Mouse (Mus musculus) intestine, postnatal 0 days (tissue): ENCODE measurements around the gene Tnfrsf23. TPM values are rescaled to one million over a fixed set of nuclear protein-coding genes. Genes with fewer than 3 reads are reported as not detected.

Experiments used
- ATAC-seq: fragments of 200-750 bp; cut with Nextera tagmentation; 2 replicates; pipeline ENCODE4 v1.8.0; 2017; ENCODE audit warnings: mild to moderate bottlenecking, moderate TSS enrichment, moderate library complexity
- H3K27ac ChIP-seq: fragments of 300-500 bp; sonication (generic); 2 replicates; pipeline ENCODE4 v1.5.1; 2014; ENCODE audit warnings: mild to moderate bottlenecking, low read depth, low read length, moderate library complexity
- H3K27me3 ChIP-seq: fragments of 300-500 bp; sonication (generic); replicated peaks from 2 replicates; pipeline ENCODE4 v1.6.1; 2014; ENCODE audit warnings: low read length, mixed read lengths; ENCODE audit not compliant: control insufficient read depth, insufficient read depth
- H3K36me3 ChIP-seq: fragments of 300-500 bp; sonication (generic); 2 replicates; pipeline ENCODE4 v1.6.1; 2014; ENCODE audit warnings: mild to moderate bottlenecking, moderate library complexity; ENCODE audit not compliant: control insufficient read depth, insufficient read depth
- H3K4me1 ChIP-seq: fragments of 300-500 bp; sonication (generic); replicated peaks from 2 replicates; pipeline ENCODE4 v1.6.1; 2014; ENCODE audit warnings: antibody characterized with exemption, low read length, mixed read lengths; ENCODE audit not compliant: control insufficient read depth, insufficient read depth
- H3K4me2 ChIP-seq: fragments of 300-500 bp; sonication (generic); replicated peaks from 2 replicates; pipeline ENCODE4 v1.6.1; 2014; ENCODE audit warnings: low read depth, mild to moderate bottlenecking, moderate library complexity
- H3K4me3 ChIP-seq: fragments of 300-500 bp; sonication (generic); 2 replicates; pipeline ENCODE4 v1.5.1; 2014; ENCODE audit warnings: low read depth, low read length
- H3K9ac ChIP-seq: fragments of 300-500 bp; sonication (generic); 2 replicates; pipeline ENCODE4 v1.6.1; 2014; ENCODE audit warnings: mild to moderate bottlenecking, low read depth, low read length
- H3K9me3 ChIP-seq: fragments of 300-500 bp; sonication (generic); 2 replicates; pipeline ENCODE4 v1.6.1; 2016; ENCODE audit warnings: mixed run types; ENCODE audit not compliant: control insufficient read depth
- CTCF ChIP-seq: sonication (generic); IDR thresholded peaks from 2 replicates; pipeline ENCODE4 v1.5.1; 2016; ENCODE audit warnings: low read depth, mild to moderate bottlenecking, control low read depth, antibody characterized with exemption, moderate library complexity
- WGBS: fragments of 180-500 bp; shearing (Covaris S2); extraction: QIAGEN DNeasy Blood & Tissue Kit; methylation state at CpG from one replicate; pipeline ENCODE4 v1.1.7; 2014; 5-methylcytosine and 5-hydroxymethylcytosine counted together
- polyA plus RNA-seq: library from polyadenylated mRNA; unstranded; fragments of >200 nt; fragmentation: Nextera tagmentation; extraction: Ambion mirVana; gene quantifications from 2 replicates; pipeline ENCODE4 v1.2.1, GENCODE M21; 2015

Tnfrsf23 gene
- polyA plus RNA-seq, 1 experiment from 2014 or later, result 6.3 TPM

GRCm38 (mm10) chr7:143717811-143718210 is 32.1 kb upstream of the Tnfrsf23 start:
- WGBS, result 80% methylated on average over 1 of the region's 1 CpGs
- H3K27me3 ChIP-seq, result no peaks in the 10 kb centered on the region
- 0 out of 2 replicates have a peak, but pooled peaks cover 2% of the 10 kb centered on the region for H3K4me1 ChIP-seq
- no peak overlapping the region for H3K4me3 ChIP-seq
- H3K9me3 ChIP-seq, result no peaks in the 10 kb centered on the region
- H3K36me3 ChIP-seq, result no peaks in the 10 kb centered on the region; the same call in 1 of the 2 replicates
- ATAC-seq, result no peak
- no peak for TF ChIP-seq CTCF
- no peak overlapping the region for H3K27ac ChIP-seq
- no peak overlapping the region for H3K9ac ChIP-seq
- H3K4me2 ChIP-seq, result no peak overlapping the region

GRCm38 (mm10) chr7:143713421-143713820 is 27.7 kb upstream of the Tnfrsf23 start:
- 82% methylated on average over 4 of the region's 4 CpGs for WGBS
- Histone ChIP-seq H3K27ac (no peak overlapping the region), H3K4me1 (0 out of 2 replicates have a peak, but pooled peaks cover 2% of the 10 kb centered on the region), H3K4me3 (no peak overlapping the region), H3K4me2 (no peak overlapping the region), H3K9me3 (no peaks in the 10 kb centered on the region), H3K36me3 (peaks cover 19% of the 10 kb centered on the region), H3K27me3 (no peaks in the 10 kb centered on the region), H3K9ac (no peak overlapping the region)
- ATAC-seq, result no peak
- no peak for TF ChIP-seq CTCF

- Histone ChIP-seq H3K9ac (no peak overlapping the region), H3K27me3 (no peaks in the 10 kb centered on the region), H3K4me2 (no peak overlapping the region), H3K9me3 (no peaks in the 10 kb centered on the region), H3K27ac (no peak overlapping the region), H3K4me1 (no peaks in the 10 kb centered on the region), H3K36me3 (peaks cover 24% of the 10 kb centered on the region), H3K4me3 (no peak overlapping the region)
- WGBS, result 73% methylated on average over 8 of the region's 8 CpGs
- no peak for TF ChIP-seq CTCF
- ATAC-seq, result no peak
Measured at GRCm38 (mm10) chr7:143712771-143713348, 27.2 kb upstream of the Tnfrsf23 start.

GRCm38 (mm10) chr7:143712023-143712422 is 26.4 kb upstream of the Tnfrsf23 start:
- Histone ChIP-seq H3K27ac (no peak overlapping the region), H3K4me2 (no peak overlapping the region), H3K36me3 (peaks cover 31% of the 10 kb centered on the region), H3K27me3 (no peaks in the 10 kb centered on the region), H3K4me1 (no peaks in the 10 kb centered on the region), H3K4me3 (no peak overlapping the region), H3K9ac (no peak overlapping the region), H3K9me3 (no peaks in the 10 kb centered on the region)
- WGBS, result 51% methylated on average over 4 of the region's 4 CpGs
- TF ChIP-seq CTCF, result no peak
- ATAC-seq, result no peak

GRCm38 (mm10) chr7:143711381-143711780 is 25.7 kb upstream of the Tnfrsf23 start:
- no peak overlapping the region for H3K4me2 ChIP-seq
- H3K9me3 ChIP-seq, result no peaks in the 10 kb centered on the region
- no peaks in the 10 kb centered on the region for H3K4me1 ChIP-seq
- no peak for TF ChIP-seq CTCF
- ATAC-seq, result no peak
- no peak overlapping the region for H3K27ac ChIP-seq
- 83% methylated on average over 7 of the region's 7 CpGs for WGBS
- no peak overlapping the region for H3K4me3 ChIP-seq
- peaks cover 31% of the 10 kb centered on the region for H3K36me3 ChIP-seq
- no peaks in the 10 kb centered on the region for H3K27me3 ChIP-seq
- no peak overlapping the region for H3K9ac ChIP-seq

GRCm38 (mm10) chr7:143709395-143709794 is 23.7 kb upstream of the Tnfrsf23 start:
- Histone ChIP-seq H3K4me2 (no peak overlapping the region), H3K27me3 (no peaks in the 10 kb centered on the region), H3K36me3 (peaks cover 46% of the 10 kb centered on the region), H3K4me1 (no peaks in the 10 kb centered on the region), H3K27ac (no peak overlapping the region), H3K4me3 (no peak overlapping the region), H3K9me3 (no peaks in the 10 kb centered on the region), H3K9ac (no peak overlapping the region)
- 88% methylated on average over 7 of the region's 7 CpGs for WGBS
- TF ChIP-seq CTCF, result no peak
- ATAC-seq, result no peak
